Mouse (Mus musculus) thymus, postnatal 25 days (tissue): ENCODE data around the gene Olah.
"Not testable (repeated sequence)": the region's sequence is repeated elsewhere in the genome, so short reads cannot be mapped to it uniquely, and the experiment has no call there.

Source experiments
- DNase-seq: peaks from one replicate; pipeline ENCODE4 v3.0.0; 2022

Olah gene

DNA sequence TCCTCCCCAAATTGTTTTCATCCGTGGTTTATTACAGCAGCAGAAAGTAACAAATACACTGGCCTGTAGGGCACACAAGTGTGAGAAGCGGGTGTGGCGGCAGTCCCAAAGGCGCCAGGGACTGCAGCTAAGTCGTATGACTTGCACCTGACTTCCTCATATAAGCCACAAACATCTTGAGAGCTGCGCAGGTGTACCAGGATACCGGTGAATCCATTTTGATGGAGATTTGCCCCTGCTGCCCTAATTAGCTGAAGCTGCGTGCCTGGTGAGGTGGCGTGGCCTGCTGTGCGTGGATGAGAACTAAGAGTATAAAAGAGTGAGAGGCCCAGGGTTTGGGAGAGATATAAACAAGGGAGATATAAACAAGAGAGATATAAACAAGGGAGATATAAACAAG lies at the start of gene Olah:
Gene Olah, minus strand, starts transcription at position 101 of the 400 bp plus-strand sequence.
- not testable (repeated sequence) for DNase-seq

DNA sequence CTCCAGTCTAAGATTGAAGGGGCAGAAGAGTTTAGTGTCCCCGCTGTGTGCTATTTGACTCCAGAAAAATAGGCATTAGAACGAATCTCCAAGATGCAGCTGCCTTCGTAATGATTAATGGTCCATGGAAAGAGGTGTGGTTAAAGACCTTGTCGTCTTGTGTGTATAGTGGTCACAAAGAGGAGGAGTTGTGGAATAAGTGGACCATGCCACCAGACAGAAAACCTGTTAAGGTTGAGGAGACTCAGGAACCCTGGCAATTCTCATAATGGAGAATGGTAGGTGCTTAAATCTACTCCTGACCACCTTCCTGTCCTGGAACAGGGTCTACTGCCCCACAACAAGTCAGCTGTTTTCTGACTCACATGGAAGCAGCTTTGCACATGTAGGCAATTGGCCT lies 49.0 kb upstream of the Olah start:
- no peak for DNase-seq

DNA sequence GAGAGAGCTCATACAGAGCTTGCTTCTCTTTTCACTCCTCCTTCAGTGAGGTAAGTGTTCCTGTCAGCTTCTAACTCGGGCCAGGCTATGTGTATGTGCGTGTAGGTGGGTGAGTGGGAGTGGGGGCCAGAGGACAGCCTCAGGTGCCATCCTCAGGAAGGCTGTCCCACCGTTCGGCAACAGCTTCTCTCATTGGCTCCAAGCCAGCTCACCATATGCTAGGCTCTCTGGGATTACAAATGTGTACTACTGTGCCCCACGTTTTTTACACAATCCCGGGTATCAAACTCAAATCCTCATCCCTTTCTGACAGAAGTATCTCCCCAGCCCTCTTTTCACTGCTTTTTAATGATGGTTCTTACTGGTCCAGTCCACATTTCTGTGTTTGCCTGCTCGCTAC lies 47.2 kb upstream of the Olah start:
- DNase-seq, result no peak

DNA sequence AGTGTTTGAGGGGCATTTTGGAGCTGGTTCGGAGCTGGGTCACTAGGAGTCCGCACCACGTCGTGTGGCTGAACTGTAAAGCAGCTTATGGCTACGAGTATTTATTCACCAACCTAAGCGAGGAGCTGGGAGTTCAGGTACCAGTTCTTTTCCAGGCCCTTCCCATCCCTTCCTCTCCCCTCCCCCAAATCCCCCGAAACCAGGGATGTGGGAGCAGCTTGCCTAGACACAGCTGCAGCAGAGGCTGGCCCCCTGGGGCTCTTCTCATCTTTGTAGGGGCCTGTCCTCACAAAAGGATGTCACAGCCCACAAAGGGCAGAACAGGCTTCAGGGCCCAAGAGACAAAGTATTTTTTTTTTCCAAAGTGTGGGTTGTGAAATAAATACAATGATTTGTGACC lies 40.9 kb upstream of the Olah start:
- no peak for DNase-seq

DNA sequence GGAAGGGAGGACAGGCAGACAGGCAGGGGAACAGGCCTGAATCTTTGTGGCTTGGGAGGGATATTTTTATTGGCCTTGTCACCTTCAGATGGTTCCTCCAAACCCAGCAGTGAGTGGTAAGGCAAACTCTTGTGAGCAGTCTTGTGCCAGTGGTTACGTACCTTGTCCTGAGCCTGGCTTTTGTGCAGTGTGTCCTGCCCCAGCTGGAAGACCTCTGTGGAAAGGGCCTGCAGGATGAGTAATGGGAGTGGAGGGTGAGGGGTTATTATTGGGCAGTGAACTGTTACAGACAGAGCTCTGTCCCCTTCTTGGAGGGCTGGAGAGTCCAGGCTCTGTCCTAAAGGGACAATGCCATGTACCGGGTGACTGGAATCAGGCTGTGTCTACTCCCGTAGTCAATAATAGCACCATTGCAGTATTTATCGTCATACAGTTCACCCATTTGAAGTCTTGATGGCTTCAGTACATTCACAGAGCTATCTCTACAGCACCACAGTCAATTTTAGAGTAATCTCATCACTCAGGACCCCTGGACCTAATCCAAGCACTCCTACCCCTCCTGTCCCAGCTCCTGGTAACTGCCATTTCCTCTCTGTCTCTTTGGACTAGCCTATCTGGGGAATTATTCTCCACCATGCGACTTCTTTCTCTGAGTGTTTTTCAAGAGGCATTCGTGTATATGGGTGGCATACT lies 38.5 kb upstream of the Olah start:
- DNase-seq, result no peak

DNA sequence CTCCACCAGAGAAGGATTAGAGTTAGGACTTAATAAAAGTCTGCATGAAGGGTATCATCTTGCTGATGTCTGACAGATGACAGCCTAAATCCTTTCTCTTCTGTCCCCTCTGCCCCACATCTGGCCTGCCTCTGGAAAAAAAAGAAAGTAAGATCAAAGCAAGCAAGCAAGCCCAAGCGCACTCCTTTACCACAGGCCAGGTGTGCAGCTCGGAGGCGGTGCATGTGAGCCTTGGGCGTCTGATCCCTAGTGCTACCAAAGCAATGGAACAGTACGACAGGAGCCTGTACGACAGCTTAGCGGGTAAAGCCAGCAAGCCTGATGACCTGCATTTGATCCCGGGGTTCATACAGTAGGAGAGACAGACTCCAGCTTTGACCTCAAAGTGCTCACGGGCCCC lies 33.9 kb upstream of the Olah start:
- DNase-seq, result peak; percentile 72

DNA sequence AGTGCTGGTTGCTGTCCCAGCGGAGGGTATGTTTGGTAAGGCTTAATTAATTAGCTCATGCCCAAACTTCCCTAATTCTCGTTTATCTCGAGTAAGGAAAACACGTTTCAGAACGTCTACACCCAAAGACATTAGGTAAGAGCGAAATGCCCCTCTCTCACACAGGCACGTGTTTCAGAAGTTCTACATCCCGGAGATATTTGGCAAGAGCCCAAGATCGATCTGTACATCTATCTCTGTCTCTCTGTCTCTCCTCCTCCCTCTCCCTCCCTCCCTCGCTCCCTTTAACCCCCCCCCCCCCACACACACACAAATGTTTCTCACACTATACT lies 27.5 kb upstream of the Olah start:
- no peak for DNase-seq

DNA sequence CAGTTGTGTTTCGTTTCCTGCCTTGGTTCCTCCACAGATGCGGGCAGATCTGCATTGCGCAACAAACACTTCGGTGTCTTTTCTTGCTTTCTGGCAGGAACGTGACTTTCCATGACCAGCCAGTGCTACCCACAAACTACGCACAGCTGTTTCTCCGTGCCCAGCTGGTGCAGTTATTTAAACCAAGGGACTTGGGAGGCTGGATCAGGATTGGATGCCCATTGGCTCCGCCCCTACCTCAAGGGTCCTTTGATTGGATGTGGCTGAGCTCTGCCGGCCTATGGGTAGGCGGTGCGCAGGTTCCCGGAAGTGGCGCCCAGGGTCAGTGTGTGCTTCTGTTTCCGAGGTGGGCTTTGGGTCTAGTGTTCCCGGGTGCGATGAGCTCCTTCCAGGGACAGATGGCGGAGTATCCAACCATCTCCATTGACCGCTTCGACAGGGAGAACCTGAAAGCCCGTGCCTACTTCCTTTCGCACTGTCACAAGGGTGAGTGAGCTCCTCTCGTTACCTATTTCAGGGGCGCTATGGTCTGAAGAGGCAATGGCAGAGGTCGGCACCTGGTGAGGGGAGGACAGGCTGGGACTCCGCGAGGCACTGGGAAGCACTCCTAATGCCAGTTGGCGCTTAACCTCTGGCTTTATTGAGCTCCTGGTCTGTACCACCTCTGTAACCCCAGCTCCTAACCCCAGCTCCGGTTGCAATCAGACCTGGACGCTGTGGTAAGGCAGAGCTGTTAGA lies 27.0 kb upstream of the Olah start, which contains the start of gene Dclre1c:
Gene Dclre1c, plus strand, starts transcription at position 291 of the 738 bp plus-strand sequence.
- peak; percentile 94 for DNase-seq

DNA sequence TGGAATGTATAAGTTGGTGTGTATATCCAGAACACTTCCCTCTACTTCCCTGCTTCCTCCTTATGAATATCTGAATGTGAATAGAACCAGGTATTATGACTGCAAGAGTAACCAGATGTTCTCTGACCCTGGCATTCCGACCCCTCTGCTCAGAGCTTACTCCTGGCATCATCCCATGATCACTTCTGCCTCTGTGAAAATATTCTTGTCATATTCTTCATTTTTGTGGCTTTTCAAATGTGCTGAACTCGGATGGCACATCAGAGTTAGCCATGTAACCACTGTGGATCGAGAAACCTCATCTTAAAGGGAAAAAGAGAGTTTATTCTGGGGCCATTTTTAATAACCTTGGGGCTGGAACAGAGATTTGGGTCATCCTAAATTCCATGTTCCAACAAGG lies 25.5 kb upstream of the Olah start, which contains the start of gene Meig1:
Gene Meig1, minus strand, starts transcription at position 101 of the 400 bp plus-strand sequence.
- DNase-seq, result no peak

DNA sequence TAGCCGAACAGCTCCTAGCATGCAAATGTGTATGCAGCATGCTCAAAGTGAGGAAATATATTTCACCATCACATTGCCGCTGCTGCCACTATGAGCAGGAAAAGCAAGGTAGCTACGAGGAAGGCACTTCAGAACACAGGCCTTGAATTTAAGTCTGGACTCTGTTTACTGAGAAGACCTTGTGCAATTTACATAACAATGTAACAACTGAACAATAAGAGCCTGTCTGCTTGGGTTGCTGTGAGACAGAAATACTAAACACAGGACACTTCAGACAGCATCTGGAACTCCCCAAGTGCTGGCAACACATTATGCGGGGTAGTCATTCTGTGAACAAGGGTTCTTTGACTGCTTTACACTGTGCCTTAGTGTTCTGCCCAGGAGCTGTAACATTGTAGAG lies 23.1 kb upstream of the Olah start:
- no peak for DNase-seq

DNA sequence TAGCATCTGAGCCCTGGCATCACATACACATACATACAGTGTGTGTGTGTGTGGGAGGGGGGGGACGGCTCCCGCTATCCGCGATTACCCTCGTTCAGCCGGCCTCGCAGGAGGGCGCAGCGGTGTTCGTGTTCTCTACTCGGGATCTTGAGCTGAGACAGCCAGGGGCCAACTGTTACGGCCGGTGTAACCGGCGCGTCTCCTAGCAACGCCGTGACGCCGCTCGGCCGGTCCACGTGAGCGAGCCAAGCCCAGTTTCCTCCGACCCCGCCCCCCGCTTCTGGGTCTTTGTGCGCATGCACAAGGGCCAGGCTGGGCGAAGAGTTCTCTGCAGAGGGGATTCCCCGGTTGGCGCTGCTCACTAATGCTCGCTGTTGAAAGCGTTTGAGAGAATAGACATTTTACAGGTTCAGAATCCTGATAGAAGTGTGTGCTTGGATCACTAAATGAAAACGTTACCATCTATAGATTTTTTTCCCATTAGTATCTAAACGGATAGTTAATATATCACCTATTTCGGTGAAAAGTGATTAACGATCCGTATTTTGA lies 21.9 kb upstream of the Olah start:
- DNase-seq, result peak; percentile 90

DNA sequence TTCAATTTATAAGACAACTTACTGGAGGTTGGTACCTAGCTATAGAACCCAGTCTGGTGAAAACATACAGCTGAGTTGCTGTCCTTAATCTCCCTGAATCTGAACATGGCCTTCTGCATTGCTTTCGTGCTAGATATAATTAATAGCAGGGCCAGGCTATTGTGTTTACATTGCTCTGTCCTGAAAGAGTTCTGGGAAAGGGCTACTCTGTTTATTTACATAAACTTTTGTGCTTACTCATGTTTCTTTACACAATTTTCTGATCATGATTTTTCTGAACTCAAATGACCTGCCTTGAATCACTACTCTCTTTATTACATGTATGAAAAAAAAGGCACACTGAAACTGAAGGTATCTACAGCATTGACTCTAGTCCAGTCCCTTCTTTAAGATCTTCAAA lies 18.7 kb upstream of the Olah start:
- DNase-seq, result no peak

DNA sequence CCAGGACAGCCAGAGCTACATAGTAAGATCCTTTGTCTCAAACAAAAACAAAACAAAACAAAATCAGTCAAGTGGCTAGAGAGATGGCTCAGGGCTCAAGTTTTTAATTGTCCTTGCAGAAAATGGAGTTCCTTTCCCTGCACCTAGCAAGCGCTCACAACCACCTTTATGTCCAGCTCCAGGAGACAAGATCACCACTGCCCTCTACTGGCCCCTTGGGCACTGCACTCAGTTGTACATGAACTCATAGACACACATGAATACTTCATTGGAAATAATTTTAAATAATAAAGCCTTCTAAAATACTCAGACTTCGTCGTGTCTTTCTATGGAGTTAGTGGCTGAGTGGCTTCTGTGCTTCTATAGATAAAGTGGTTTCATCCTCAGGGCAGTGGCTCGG lies 17.2 kb upstream of the Olah start:
- peak; percentile 71 for DNase-seq

DNA sequence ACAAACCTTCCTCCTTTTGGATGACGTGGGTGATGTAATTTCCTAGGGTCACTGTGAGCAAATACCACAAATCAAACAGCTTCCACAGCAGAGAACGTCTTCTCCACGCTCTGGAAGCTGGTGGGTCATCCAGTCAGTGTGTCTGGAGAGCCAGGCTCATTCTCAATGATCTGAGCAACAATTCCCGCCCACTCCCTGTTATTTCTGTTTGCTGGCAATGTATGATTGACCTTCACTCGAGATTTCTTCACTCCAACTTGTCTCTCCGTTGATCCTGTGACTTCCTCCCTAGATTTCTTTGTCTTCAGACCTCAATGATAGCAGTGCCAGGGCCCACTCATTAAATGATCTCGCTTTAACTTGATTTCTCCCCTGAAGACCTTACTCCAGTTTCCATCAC lies 10.7 kb upstream of the Olah start:
- no peak for DNase-seq

DNA sequence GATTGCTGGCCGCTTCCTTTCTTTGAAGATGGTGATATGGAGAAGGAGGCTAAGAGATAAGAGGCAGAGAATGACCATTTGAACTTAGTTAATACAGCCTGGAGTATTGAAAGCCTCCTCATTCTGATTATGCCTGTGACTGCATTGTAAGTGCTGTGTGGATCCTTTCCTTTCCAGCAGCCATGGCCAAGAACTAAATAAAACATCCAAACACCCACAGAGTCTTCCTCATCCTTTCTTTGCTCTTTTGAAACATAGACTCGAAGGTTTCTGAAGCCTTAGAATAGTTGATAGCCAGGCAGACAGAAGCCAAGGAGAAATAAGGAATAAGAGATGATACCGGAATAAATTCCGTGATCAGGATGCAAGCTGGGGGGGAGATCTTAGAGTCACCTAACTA lies 9.0 kb upstream of the Olah start:
- DNase-seq, result no peak

DNA sequence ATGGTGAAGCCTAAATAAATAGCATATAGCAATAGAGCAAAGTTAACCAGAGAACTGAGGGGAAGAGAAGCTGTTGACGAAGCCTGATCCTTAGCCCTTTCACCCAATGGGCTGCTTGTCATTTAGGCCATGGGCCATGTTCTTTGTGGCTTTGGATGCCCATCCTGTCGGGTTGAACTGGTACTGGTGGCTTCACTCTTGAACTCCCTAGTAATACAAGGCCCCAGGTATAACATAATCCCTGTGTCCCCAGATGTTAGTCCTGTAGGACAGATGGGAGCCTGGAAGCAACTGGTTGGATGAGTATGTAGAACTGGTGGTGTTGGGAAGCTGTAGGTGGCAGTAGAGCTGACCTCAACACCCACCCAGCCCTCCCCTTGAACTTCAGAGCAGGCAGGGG lies 5.1 kb downstream of the Olah start:
- no peak for DNase-seq

DNA sequence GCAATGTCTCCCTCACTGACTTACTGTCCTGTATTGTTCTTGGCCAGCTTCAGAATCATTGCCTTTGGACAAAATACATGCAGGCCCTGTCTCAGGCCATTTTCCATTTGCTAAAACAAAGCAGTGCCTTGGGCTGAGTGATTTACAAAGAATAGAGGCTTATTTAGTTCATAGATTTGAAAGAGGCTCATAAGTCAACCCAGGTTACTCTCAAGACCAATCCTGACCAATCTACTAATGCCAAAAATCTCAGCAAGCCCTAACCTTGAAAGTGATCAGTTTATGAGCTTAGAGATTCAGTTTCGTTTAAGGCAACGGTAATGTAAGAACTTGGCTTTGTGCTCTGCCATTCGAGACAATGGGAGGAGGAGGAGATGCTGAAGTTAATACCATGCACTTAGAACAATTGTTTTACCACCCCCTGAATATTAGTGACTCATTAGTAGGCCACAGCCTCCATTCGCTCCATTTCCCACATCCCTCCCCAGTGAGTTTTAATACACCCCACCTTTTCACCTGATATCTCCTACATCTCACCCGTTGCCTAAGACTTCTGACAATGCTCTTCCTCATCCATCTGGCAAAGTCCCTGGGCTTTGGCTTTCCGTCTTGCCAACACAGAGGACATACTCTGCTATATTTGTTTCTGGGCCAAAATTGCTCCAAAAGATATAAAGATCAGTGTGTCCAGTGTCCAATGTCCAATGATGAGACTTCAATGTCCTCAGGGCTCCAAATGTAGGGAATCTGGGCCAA lies 9.7 kb downstream of the Olah start:
- DNase-seq, result no peak

DNA sequence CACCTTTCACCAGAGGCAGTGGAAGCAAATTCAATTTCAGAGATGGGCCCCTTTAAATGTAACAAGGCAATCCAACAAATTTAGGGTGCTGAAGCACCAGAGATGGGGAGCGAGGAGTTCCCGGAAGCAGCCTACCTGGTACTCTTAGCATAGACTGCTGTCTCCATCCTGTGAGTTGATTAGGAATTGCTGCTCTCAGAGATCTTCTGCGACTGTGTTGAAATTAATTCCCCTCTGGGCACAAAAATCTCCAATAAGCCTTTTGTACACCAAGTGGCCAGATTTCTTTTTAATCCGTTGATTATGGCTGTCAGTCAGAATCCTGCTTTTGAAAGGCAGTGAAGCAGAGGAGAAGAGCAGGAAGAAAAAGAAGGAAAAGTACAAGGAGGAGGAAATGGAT lies 31.9 kb downstream of the Olah start:
- DNase-seq, result no peak

DNA sequence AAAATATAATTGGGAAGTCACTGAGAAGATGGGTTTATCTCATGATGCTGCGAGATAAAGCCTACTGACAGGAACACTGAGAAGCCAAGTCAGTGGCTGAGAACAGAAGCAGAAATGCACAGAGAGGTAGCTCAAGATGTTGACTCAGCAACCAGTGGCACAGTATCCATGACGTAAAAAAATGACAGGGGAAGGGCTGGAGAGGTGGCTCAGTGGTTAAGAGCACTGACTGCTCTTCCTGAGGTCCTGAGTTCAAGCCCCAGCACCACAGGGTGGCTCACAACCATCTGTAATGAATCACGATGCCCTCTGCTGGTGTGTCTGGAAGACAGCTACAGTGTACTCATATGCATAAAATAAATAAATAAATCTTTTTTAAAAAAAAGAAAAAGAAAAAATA lies 35.9 kb downstream of the Olah start:
- DNase-seq, result no peak

DNA sequence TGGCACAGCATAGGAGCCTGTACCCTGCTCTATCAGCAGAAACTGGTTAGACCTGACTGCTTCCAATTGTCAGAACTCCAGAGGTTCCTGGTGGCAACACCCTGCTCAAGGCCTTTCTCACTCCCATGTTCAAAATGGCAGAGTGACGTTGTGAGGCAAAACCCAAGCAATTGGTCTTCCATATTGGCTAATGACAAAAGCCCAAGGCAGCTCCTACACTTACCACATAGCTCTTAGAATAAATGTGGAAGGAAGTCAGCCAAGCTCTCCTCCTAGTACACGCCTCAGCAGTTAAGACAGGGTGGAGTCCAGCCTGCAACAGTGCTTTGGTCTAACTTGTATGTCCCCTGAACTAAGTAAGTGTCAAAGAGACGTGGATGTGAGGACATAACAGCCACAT lies 39.1 kb downstream of the Olah start:
- DNase-seq, result no peak

DNA sequence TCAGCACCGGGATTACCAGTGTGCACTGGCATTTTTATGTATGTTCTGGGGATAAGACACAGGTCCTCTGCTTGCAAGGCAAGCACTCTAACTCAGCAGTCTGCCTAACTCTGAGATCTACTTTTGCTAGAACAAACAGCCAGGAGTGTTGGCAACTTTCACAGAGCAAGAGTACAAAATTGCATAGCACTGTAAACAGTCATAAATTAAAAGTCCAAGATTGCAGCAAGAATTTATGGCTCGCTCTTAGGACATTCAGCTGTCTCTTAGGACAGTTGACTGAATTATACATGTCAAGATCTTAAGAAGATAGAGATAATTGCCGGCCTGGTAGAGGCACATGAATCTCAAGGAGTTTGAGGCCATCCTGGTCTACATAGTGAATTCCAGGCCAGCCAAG lies 40.7 kb downstream of the Olah start:
- no peak for DNase-seq

DNA sequence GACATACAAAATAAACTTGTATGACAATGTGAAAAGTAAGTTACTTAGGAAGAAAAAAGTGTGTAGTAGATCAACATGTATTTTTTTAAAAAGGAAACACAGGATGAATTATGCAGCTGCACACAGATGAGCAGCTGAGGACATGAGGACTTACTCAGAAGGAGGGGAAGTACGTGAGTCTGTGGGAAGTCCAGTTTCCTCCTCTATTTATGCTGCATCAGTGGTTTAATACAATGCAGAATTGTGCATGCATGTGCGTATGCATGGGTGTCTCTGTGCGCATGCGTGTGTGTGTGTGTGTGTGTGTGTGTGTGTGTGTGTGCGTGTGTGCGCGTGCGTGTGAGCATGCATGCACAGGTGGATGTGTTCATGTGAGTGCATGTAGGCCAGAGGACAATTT lies 41.2 kb downstream of the Olah start:
- DNase-seq, result no peak

DNA sequence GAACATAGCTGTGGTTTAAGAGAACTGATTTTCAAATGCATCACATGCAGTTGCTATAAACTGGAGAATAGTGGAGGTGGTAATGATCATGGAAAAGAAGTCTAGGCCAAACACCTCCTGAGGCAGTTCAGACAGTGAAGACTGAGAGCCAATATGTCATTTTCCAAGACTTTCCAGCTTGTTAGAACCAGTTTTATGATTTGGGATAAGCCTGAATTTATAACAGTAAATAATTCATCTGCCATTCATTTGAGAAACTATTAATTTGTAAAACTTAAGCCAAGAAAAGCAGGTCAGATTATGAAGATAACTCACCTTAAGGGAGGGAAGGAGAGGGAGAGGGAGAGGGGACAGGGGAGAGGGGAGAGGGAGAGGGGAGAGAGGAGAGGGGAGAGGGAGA lies 43.9 kb downstream of the Olah start:
- DNase-seq, result no peak

DNA sequence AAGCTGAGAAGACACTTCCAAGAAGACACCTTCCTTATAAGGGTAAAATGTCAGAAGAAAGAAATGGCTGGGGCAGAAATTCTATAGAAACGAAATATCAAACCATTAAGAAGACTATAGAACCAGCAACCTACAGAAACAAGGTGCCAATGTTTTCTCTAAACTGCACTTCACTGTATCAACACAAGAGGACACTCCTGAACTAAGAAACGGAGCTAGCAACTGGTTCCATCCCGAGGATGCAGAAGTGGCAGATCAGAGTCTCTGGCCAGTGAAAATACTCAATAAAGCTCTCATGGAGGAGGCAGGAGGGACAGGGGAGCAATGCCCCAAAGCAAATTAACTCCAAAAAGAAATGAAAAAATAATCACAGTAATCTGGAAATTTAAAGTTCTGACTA lies 48.1 kb downstream of the Olah start:
- no peak for DNase-seq
